Mouse (Mus musculus): Measurements from ENCODE around the gene Prcd.

GRCm38 (mm10) chr11:116661291-116661947, 8.1 kb downstream of the Prcd start:
- TF ChIP-seq CTCF (conservative IDR thresholded peaks at IDR 0.05; ENCODE audit: insufficient read depth, insufficient read length, low read depth, low read length) (no peak), POLR2A (IDR thresholded peaks at IDR 0.05; ENCODE audit: low read depth, low read length) (no peak)

Data from kidney, adult 2 months (tissue).